9 mouse cellular contexts compared by ENCODE assay signal in the genomic region with DNA sequence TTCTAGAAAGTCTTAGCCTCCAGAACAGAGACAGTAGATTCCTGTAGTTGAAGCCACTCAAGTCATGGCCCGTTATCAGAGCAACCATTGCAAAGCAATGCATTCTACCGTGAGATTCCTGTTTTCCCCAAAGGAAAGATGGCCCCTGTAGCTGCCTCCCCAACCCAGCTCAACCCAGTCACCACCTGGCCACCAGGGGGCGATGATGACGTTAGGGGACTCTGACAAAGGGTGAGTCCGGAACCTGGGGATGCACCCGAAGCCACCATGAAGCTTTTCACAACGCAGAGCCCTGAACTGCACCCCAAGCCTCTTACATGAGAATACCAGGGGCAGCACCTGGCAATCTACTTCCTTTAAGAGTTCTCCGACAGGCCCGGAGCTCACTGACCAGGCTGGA.
DNase-seq lines count a peak whose midpoint lies in the region; ATAC-seq and TF ChIP-seq lines count a peak whose summit lies in the region.
"Had no signal": no experiment of that assay in that cellular context is flagged by ENCODE, and none has a peak within 500 bp of the region (broad histone marks: within the 10 kb centered on the region; RNA-seq: fewer than 3 reads in every experiment).

No protein-coding gene starts in this region.

- no peaks in the 10 kb centered on the region; the same call in 1 of the 2 replicates for H3K4me1 ChIP-seq in hindbrain, postnatal 0 days (ENCODE audit: insufficient read depth, low read length)
- no peaks in the 10 kb centered on the region for H3K4me1 ChIP-seq in hindbrain, embryonic 11.5 days (replicated peaks; ENCODE audit: control insufficient read depth, insufficient read depth, low read length)
- peaks cover 12% of the 10 kb centered on the region for H3K4me1 ChIP-seq in E14TG2a.4 (replicated peaks; ENCODE audit: low read depth, low read length)
- peaks cover 5% of the 10 kb centered on the region for H3K4me1 ChIP-seq in limb, embryonic 11.5 days (ENCODE audit: control insufficient read depth, insufficient read depth, low read length)
- no peaks in the 10 kb centered on the region for H3K4me1 ChIP-seq in intestine, embryonic 16.5 days (ENCODE audit: control insufficient read depth, insufficient read depth, low read length)

- no peak overlapping the region for H3K4me2 ChIP-seq in hindbrain, postnatal 0 days (ENCODE audit: low read depth, low read length)
- H3K4me2 ChIP-seq in hindbrain, embryonic 11.5 days (replicated peaks; ENCODE audit: low read depth, low read length) = no peak overlapping the region
- H3K4me2 ChIP-seq in limb, embryonic 11.5 days (ENCODE audit: low read depth, severe bottlenecking) = no peak overlapping the region
- H3K4me2 ChIP-seq in intestine, embryonic 16.5 days (ENCODE audit: low read depth, low read length) = no peak overlapping the region
- H3K4me2 ChIP-seq: embryonic facial prominence, embryonic 12.5 days had no signal

- H3K27ac ChIP-seq in hindbrain, postnatal 0 days = no peak overlapping the region
- H3K27ac ChIP-seq in hindbrain, embryonic 11.5 days (ENCODE audit: low read depth, low read length) = no peak overlapping the region
- no peak overlapping the region for H3K27ac ChIP-seq in limb, embryonic 11.5 days (replicated peaks; ENCODE audit: low read depth, low read length)
- H3K27ac ChIP-seq in intestine, embryonic 16.5 days (ENCODE audit: low read length) = no peak overlapping the region
- H3K27ac ChIP-seq: embryonic facial prominence, embryonic 12.5 days had no signal

- peak; percentile 50 for TF ChIP-seq CTCF in hindbrain, postnatal 0 days (IDR thresholded peaks at IDR 0.05; ENCODE audit: low read depth)
- TF ChIP-seq CTCF in E14TG2a.4 (conservative IDR thresholded peaks at IDR 0.05; ENCODE audit: low read length) = peak; percentile 81

- ATAC-seq in hindbrain, postnatal 0 days = no peak
- no peak for ATAC-seq in hindbrain, embryonic 11.5 days (ENCODE audit: low FRiP score)
- no peak for ATAC-seq in limb, embryonic 11.5 days (ENCODE audit: insufficient number of reproducible peaks, low FRiP score, low TSS enrichment, low read depth)
- ATAC-seq in intestine, embryonic 16.5 days = no peak

- no peak overlapping the region for H3K9ac ChIP-seq in hindbrain, postnatal 0 days (replicated peaks; ENCODE audit: low read length)
- no peak overlapping the region for H3K9ac ChIP-seq in hindbrain, embryonic 11.5 days (ENCODE audit: low read depth, low read length)
- no peak overlapping the region for H3K9ac ChIP-seq in limb, embryonic 11.5 days (ENCODE audit: low read length)
- H3K9ac ChIP-seq in intestine, embryonic 16.5 days (ENCODE audit: low read depth, low read length) = no peak overlapping the region
- H3K9ac ChIP-seq: embryonic facial prominence, embryonic 12.5 days had no signal

- no peaks in the 10 kb centered on the region for H3K9me3 ChIP-seq in hindbrain, postnatal 0 days (ENCODE audit: low read length)
- H3K9me3 ChIP-seq in hindbrain, embryonic 11.5 days (ENCODE audit: control insufficient read depth, low read length) = no peaks in the 10 kb centered on the region
- no peaks in the 10 kb centered on the region for H3K9me3 ChIP-seq in E14TG2a.4 (ENCODE audit: low read length)
- no peaks in the 10 kb centered on the region for H3K9me3 ChIP-seq in limb, embryonic 11.5 days (ENCODE audit: control insufficient read depth, low read length)
- H3K9me3 ChIP-seq in intestine, embryonic 16.5 days (ENCODE audit: control insufficient read depth, low read length) = no peaks in the 10 kb centered on the region
- H3K9me3 ChIP-seq: embryonic facial prominence, embryonic 12.5 days had no signal

- H3K4me3 ChIP-seq in hindbrain, postnatal 0 days (ENCODE audit: low read length) = no peak overlapping the region
- H3K4me3 ChIP-seq in hindbrain, embryonic 11.5 days (ENCODE audit: low read depth, low read length) = no peak overlapping the region
- no peak overlapping the region for H3K4me3 ChIP-seq in E14TG2a.4 (replicated peaks; ENCODE audit: low read length)
- H3K4me3 ChIP-seq in limb, embryonic 11.5 days (ENCODE audit: low read depth, low read length) = no peak overlapping the region
- no peak overlapping the region for H3K4me3 ChIP-seq in intestine, embryonic 16.5 days (ENCODE audit: low read length)
- H3K4me3 ChIP-seq: embryonic facial prominence, embryonic 12.5 days had no signal

- DNase-seq in hindbrain, postnatal 0 days (ENCODE audit: low spot score) = no peak
- DNase-seq in hindbrain, embryonic 11.5 days (ENCODE audit: low spot score) = no peak
- peak; percentile 76 for DNase-seq in adrenal gland, postnatal 25 days
- DNase-seq in limb, embryonic 11.5 days (ENCODE audit: low spot score) = peak; percentile 45
- peak; percentile 50 to 81 for DNase-seq in spleen, postnatal 10 days (ENCODE audit: low spot score in 2 of 2)
- no peak for DNase-seq in right cerebral cortex, postnatal 36 days (ENCODE audit: low spot score in 2 of 2)

- 65% methylated on average over 9 of the region's 9 CpGs for WGBS in hindbrain, postnatal 0 days
- WGBS in hindbrain, embryonic 11.5 days = 57% methylated on average over 9 of the region's 9 CpGs
- 63% methylated on average over 9 of the region's 9 CpGs for WGBS in limb, embryonic 11.5 days
- 63% methylated on average over 9 of the region's 9 CpGs for WGBS in intestine, embryonic 16.5 days

- no peaks in the 10 kb centered on the region for H3K36me3 ChIP-seq in hindbrain, postnatal 0 days (ENCODE audit: insufficient read depth, low read length)
- H3K36me3 ChIP-seq in hindbrain, embryonic 11.5 days (ENCODE audit: control insufficient read depth, insufficient read depth, low read length) = no peaks in the 10 kb centered on the region
- H3K36me3 ChIP-seq in E14TG2a.4 (ENCODE audit: insufficient read depth, low read length) = no peaks in the 10 kb centered on the region
- no peaks in the 10 kb centered on the region for H3K36me3 ChIP-seq in limb, embryonic 11.5 days (ENCODE audit: control insufficient read depth, insufficient read depth, low read length)
- no peaks in the 10 kb centered on the region for H3K36me3 ChIP-seq in intestine, embryonic 16.5 days (ENCODE audit: control insufficient read depth, insufficient read depth, low read length)
- H3K36me3 ChIP-seq: embryonic facial prominence, embryonic 12.5 days had no signal

- H3K27me3 ChIP-seq in hindbrain, postnatal 0 days (ENCODE audit: insufficient read depth, low read length) = no peaks in the 10 kb centered on the region
- no peaks in the 10 kb centered on the region for H3K27me3 ChIP-seq in hindbrain, embryonic 11.5 days (ENCODE audit: control insufficient read depth, insufficient read depth, low read length)
- H3K27me3 ChIP-seq in E14TG2a.4 (ENCODE audit: insufficient read depth, low read length) = peaks cover 4% of the 10 kb centered on the region; the same call in 1 of the 2 replicates
- H3K27me3 ChIP-seq in limb, embryonic 11.5 days (ENCODE audit: control insufficient read depth, insufficient read depth, low read length) = no peaks in the 10 kb centered on the region
- no peaks in the 10 kb centered on the region for H3K27me3 ChIP-seq in intestine, embryonic 16.5 days (replicated peaks; ENCODE audit: control insufficient read depth, insufficient read depth, low read length)
- H3K27me3 ChIP-seq: embryonic facial prominence, embryonic 12.5 days had no signal

Comparison
In these comparisons a context has a peak if more than half of its experiments do, and no peak if none do; other contexts are left out.
1. DNase-seq: peak in adrenal gland, postnatal 25 days (single experiment), limb, embryonic 11.5 days (single experiment) and spleen, postnatal 10 days (2 of 2); none in hindbrain, postnatal 0 days (single experiment), hindbrain, embryonic 11.5 days (single experiment) and right cerebral cortex, postnatal 36 days (0 of 2).